16 mouse cellular contexts compared by ENCODE assay signal in genomic region chr1:68917828-68918227, GRCm38 (mm10).
"Had no signal": no experiment of that assay in that cellular context is flagged by ENCODE, and none has a peak within 500 bp of the region (broad histone marks: within the 10 kb centered on the region; RNA-seq: fewer than 3 reads in every experiment).

No protein-coding gene starts in this region.

- H3K27ac ChIP-seq: neural tube, embryonic 12.5 days; neural tube, embryonic 13.5 days; neural tube, embryonic 15.5 days; stomach, embryonic 15.5 days; stomach, postnatal 0 days had no signal

- H3K4me1 ChIP-seq: neural tube, embryonic 12.5 days; neural tube, embryonic 13.5 days; neural tube, embryonic 15.5 days; stomach, embryonic 15.5 days had no signal

- H3K4me2 ChIP-seq: neural tube, embryonic 12.5 days; neural tube, embryonic 13.5 days; neural tube, embryonic 15.5 days; stomach, embryonic 15.5 days had no signal

- H3K9me3 ChIP-seq: neural tube, embryonic 12.5 days; neural tube, embryonic 13.5 days; neural tube, embryonic 15.5 days; stomach, embryonic 15.5 days had no signal

- DNase-seq: right cerebral cortex, adult 18-20 months; right cerebral cortex, postnatal 14 days; right cerebral cortex, postnatal 25 days; right cerebral cortex, postnatal 4 days; spleen, adult 18-20 months; thymus, adult 18-20 months; thymus, adult 2 months; thymus, postnatal 14 days; thymus, postnatal 25 days; thymus, postnatal 36 days; thymus, postnatal 4 days had no signal

- H3K27me3 ChIP-seq: neural tube, embryonic 12.5 days; neural tube, embryonic 13.5 days; neural tube, embryonic 15.5 days; stomach, embryonic 15.5 days had no signal

- H3K36me3 ChIP-seq: neural tube, embryonic 12.5 days; neural tube, embryonic 13.5 days; neural tube, embryonic 15.5 days; stomach, embryonic 15.5 days had no signal

- H3K9ac ChIP-seq: neural tube, embryonic 12.5 days; neural tube, embryonic 13.5 days; neural tube, embryonic 15.5 days; stomach, embryonic 15.5 days had no signal

- H3K4me3 ChIP-seq: neural tube, embryonic 12.5 days; neural tube, embryonic 13.5 days; neural tube, embryonic 15.5 days; stomach, embryonic 15.5 days had no signal
